Mouse (Mus musculus) ovary, postnatal 36 days (tissue): ENCODE results near the gene Pemt.
A peak's percentile ranks its signal among the peaks of the same experiment; 100 is the strongest.

Experiments used
- DNase-seq: peaks from one replicate; pipeline ENCODE4 v3.0.0; 2022; ENCODE audit warnings: low spot score, mixed read lengths

The Pemt gene

GRCm38 (mm10) chr11:60001231-60001980, 44.9 kb downstream of the Pemt start:
- no peak for DNase-seq

- DNase-seq = no peak
These were observed 52.0 kb downstream of the Pemt start for GRCm38 (mm10) chr11:59994318-59994717.

- DNase-seq = no peak
These were observed 54.9 kb downstream of the Pemt start for GRCm38 (mm10) chr11:59991365-59991764.

GRCm38 (mm10) chr11:59989406-59989805, 56.9 kb downstream of the Pemt start:
- DNase-seq = no peak

- DNase-seq = no peak
These were observed 68.5 kb downstream of the Pemt start for GRCm38 (mm10) chr11:59977831-59978230.

GRCm38 (mm10) chr11:59975241-59975640, 71.0 kb downstream of the Pemt start:
- no peak for DNase-seq

GRCm38 (mm10) chr11:59973389-59973788, 72.9 kb downstream of the Pemt start:
- DNase-seq = no peak

- DNase-seq = no peak
These were observed 74.6 kb downstream of the Pemt start for GRCm38 (mm10) chr11:59971691-59972090.

GRCm38 (mm10) chr11:59970780-59971179, 75.5 kb downstream of the Pemt start:
- no peak for DNase-seq

GRCm38 (mm10) chr11:59967765-59968164, 78.5 kb downstream of the Pemt start:
- DNase-seq = no peak

- DNase-seq = no peak
These were observed 80.2 kb downstream of the Pemt start for GRCm38 (mm10) chr11:59966102-59966483.

- peak; percentile 84 for DNase-seq
These were observed 80.8 kb downstream of the Pemt start for GRCm38 (mm10) chr11:59965227-59966101.

- DNase-seq = peak; percentile 93
These were observed 81.5 kb downstream of the Pemt start, which contains the start of gene Rasd1 for GRCm38 (mm10) chr11:59964818-59965217. Rasd1 (minus strand) TSS chr11:59964944.

GRCm38 (mm10) chr11:59964163-59964758, 82.0 kb downstream of the Pemt start:
- DNase-seq = peak; percentile 48

GRCm38 (mm10) chr11:59963364-59964162, 82.7 kb downstream of the Pemt start:
- DNase-seq = peak; percentile 49

GRCm38 (mm10) chr11:59962590-59962989, 83.7 kb downstream of the Pemt start:
- DNase-seq = no peak

- DNase-seq = no peak
These were observed 84.9 kb downstream of the Pemt start for GRCm38 (mm10) chr11:59961338-59961875.

GRCm38 (mm10) chr11:59960476-59961337, 85.6 kb downstream of the Pemt start:
- DNase-seq = no peak

- no peak for DNase-seq
These were observed 86.8 kb downstream of the Pemt start for GRCm38 (mm10) chr11:59959453-59959852.

GRCm38 (mm10) chr11:59956749-59957148, 89.5 kb downstream of the Pemt start:
- DNase-seq = peak; percentile 82

- no peak for DNase-seq
These were observed 93.4 kb downstream of the Pemt start for GRCm38 (mm10) chr11:59952892-59953291.
